Mouse (Mus musculus): ENCODE measurements around the gene Aasdh. TPM values are rescaled to one million over a fixed set of nuclear protein-coding genes. Genes with fewer than 3 reads are reported as not detected.
A peak's percentile ranks its signal among the peaks of the same experiment; 100 is the strongest.

The Aasdh gene
- total RNA-seq, 2 experiments from 2014 or later = 18.5 to 21.0 TPM

GRCm38 (mm10) chr5:76853549-76853948 lies 51.8 kb downstream of the Aasdh start:
- intact Hi-C loops (cut with DNase I) = no loop called here
- peak; percentile 71 to 84 for DNase-seq (ENCODE audit: extremely low spot score in 1 of 2, low spot score in 2 of 2)

- intact Hi-C loops (cut with DNase I) = no loop called here
- no peak for DNase-seq (ENCODE audit: extremely low spot score in 1 of 2, low spot score in 2 of 2)
Observed at GRCm38 (mm10) chr5:76851316-76851715, 54.0 kb downstream of the Aasdh start.

- no peak for DNase-seq (ENCODE audit: extremely low spot score in 1 of 2, low spot score in 2 of 2)
- intact Hi-C loops (cut with DNase I) = loop anchor here (5.0 kb wide), 1 partner anchor 190 kb away; the partner anchor contains the start of gene C530008M17Rik
Observed at GRCm38 (mm10) chr5:76847106-76847505, 58.2 kb downstream of the Aasdh start.

- DNase-seq (ENCODE audit: extremely low spot score in 1 of 2, low spot score in 2 of 2) = no peak
- intact Hi-C loops (cut with DNase I) = loop anchor here (5.0 kb wide), 4 partner anchors 62 to 257 kb away; partner anchors contain the start of genes C530008M17Rik and Cep135
Observed at GRCm38 (mm10) chr5:76844618-76845186, 60.6 kb downstream of the Aasdh start.

GRCm38 (mm10) chr5:76843851-76844419 lies 61.4 kb downstream of the Aasdh start:
- intact Hi-C loops (cut with DNase I) = loop anchor here (5.0 kb wide), 3 partner anchors 62 to 257 kb away; partner anchors contain the start of gene Cep135
- DNase-seq (ENCODE audit: extremely low spot score in 1 of 2, low spot score in 2 of 2) = no peak

- DNase-seq (ENCODE audit: extremely low spot score in 1 of 2, low spot score in 2 of 2) = peak; percentile 46 to 74
- intact Hi-C loops (cut with DNase I) = loop anchor here (5.0 kb wide), 3 partner anchors 61 to 256 kb away; partner anchors contain the start of gene Cep135
Observed at GRCm38 (mm10) chr5:76843448-76843847, 61.9 kb downstream of the Aasdh start.

GRCm38 (mm10) chr5:76841859-76842258 lies 63.5 kb downstream of the Aasdh start:
- no peak for DNase-seq (ENCODE audit: extremely low spot score in 1 of 2, low spot score in 2 of 2)
- intact Hi-C loops (cut with DNase I) = loop anchor here (5.0 kb wide), 3 partner anchors 60 to 255 kb away; partner anchors contain the start of gene Cep135

GRCm38 (mm10) chr5:76839786-76840185 lies 65.5 kb downstream of the Aasdh start:
- intact Hi-C loops (cut with DNase I) = loop anchor here (5.0 kb wide), 3 partner anchors 57 to 252 kb away; partner anchors contain the start of gene Cep135

GRCm38 (mm10) chr5:76837018-76837417 lies 68.3 kb downstream of the Aasdh start:
- DNase-seq (ENCODE audit: extremely low spot score in 1 of 2, low spot score in 2 of 2) = no peak
- intact Hi-C loops (cut with DNase I) = no loop called here

More at GRCm38 (mm10) chr5:76839786-76840185, 65.5 kb downstream of the Aasdh start:
- DNase-seq (ENCODE audit: extremely low spot score in 1 of 2, low spot score in 2 of 2) = no peak

- DNase-seq (ENCODE audit: extremely low spot score in 1 of 2, low spot score in 2 of 2) = no peak
- intact Hi-C loops (cut with DNase I) = no loop called here
Observed at GRCm38 (mm10) chr5:76832529-76833210, 72.6 kb downstream of the Aasdh start.

GRCm38 (mm10) chr5:76828527-76829240 lies 76.6 kb downstream of the Aasdh start:
- peak; percentile 51 to 55 for DNase-seq (ENCODE audit: extremely low spot score in 1 of 2, low spot score in 2 of 2)
- intact Hi-C loops (cut with DNase I) = no loop called here

Other genes with a start within 250 kb of the Aasdh start
- gene C530008M17Rik, start 249.0 kb downstream of the Aasdh start, total RNA-seq (2021) = 100 to 1,000 TPM; 151 to 163 TPM
- 100 to 1,000 TPM; 107 to 112 TPM for gene Paics, start 45.8 kb upstream of the Aasdh start, total RNA-seq (2021)
- 10 to 100 TPM; 19.9 to 23.2 TPM for gene Ppat, start 46.1 kb upstream of the Aasdh start, total RNA-seq (2021)
- 100 to 1,000 TPM; 121 to 126 TPM for gene Srp72, start 69.2 kb upstream of the Aasdh start, total RNA-seq (2021)
- gene Arl9, start 98.5 kb upstream of the Aasdh start, total RNA-seq (2021) = not detected
- 1 to 10 TPM in 1 of 2 experiments, under 1 TPM in 1; 0.90 to 1.6 TPM for gene Thegl, start 110.5 kb upstream of the Aasdh start, total RNA-seq (2021)
- gene Hopx, start 209.6 kb upstream of the Aasdh start, total RNA-seq (2021) = 10 to 100 TPM; 20.5 to 23.1 TPM

All from left cerebral cortex, postnatal 10 days (tissue).